Mouse (Mus musculus) midbrain, embryonic 13.5 days (tissue): Measurements from ENCODE around the gene Stx8. TPM values are rescaled to one million over a fixed set of nuclear protein-coding genes. Genes with fewer than 3 reads are reported as not detected.

Experiments used
- ATAC-seq: fragments of 200-750 bp; cut with Nextera tagmentation; 2 replicates; pipeline ENCODE4 v1.8.0; 2017; ENCODE audit warnings: mild to moderate bottlenecking, moderate TSS enrichment, moderate library complexity
- H3K27ac ChIP-seq: fragments of 300-500 bp; sonication (generic); 2 replicates; pipeline ENCODE4 v1.5.1; 2015; ENCODE audit warnings: inconsistent platforms, mild to moderate bottlenecking, moderate library complexity
- H3K27me3 ChIP-seq: fragments of 300-500 bp; sonication (generic); 2 replicates; pipeline ENCODE4 v1.6.1; 2015; ENCODE audit warnings: mild to moderate bottlenecking, inconsistent platforms
- H3K36me3 ChIP-seq: fragments of 300-500 bp; sonication (generic); 2 replicates; pipeline ENCODE4 v1.6.1; 2015; ENCODE audit warnings: mild to moderate bottlenecking, inconsistent platforms
- H3K4me1 ChIP-seq: fragments of 300-500 bp; sonication (generic); replicated peaks from 2 replicates; pipeline ENCODE4 v1.6.1; 2015; ENCODE audit warnings: inconsistent platforms
- H3K4me2 ChIP-seq: fragments of 300-500 bp; sonication (generic); replicated peaks from 2 replicates; pipeline ENCODE4 v1.6.1; 2015; ENCODE audit warnings: moderate library complexity, mild to moderate bottlenecking, inconsistent platforms
- H3K4me3 ChIP-seq: fragments of 300-500 bp; sonication (generic); replicated peaks from 2 replicates; pipeline ENCODE4 v1.5.1; 2015; ENCODE audit warnings: mild to moderate bottlenecking, inconsistent platforms
- H3K9ac ChIP-seq: fragments of 300-500 bp; sonication (generic); replicated peaks from 2 replicates; pipeline ENCODE4 v1.6.1; 2015; ENCODE audit warnings: mild to moderate bottlenecking, inconsistent platforms
- H3K9me3 ChIP-seq: fragments of 300-500 bp; sonication (generic); 2 replicates; pipeline ENCODE4 v1.6.1; 2016; ENCODE audit warnings: mild to moderate bottlenecking, inconsistent platforms
- WGBS: fragments of 180-500 bp; shearing (Covaris S2); methylation state at CpG from one replicate; pipeline ENCODE4 v1.1.7; 2015; 5-methylcytosine and 5-hydroxymethylcytosine counted together
- polyA plus RNA-seq: library from polyadenylated mRNA; unstranded; fragments of >200 nt; fragmentation: Nextera tagmentation; extraction: Ambion mirVana; gene quantifications from 2 replicates; pipeline ENCODE4 v1.2.1, GENCODE M21; 2015

The Stx8 gene
- polyA plus RNA-seq, 1 experiment from 2014 or later, result 67.4 TPM

GRCm38 (mm10) chr11:68142296-68142695 lies 176.3 kb downstream of the Stx8 start:
- WGBS, result 30% methylated on average over 8 of the region's 8 CpGs
- Histone ChIP-seq H3K4me1 (peaks cover 43% of the 10 kb centered on the region), H3K27ac (no peak overlapping the region), H3K4me3 (no peak overlapping the region), H3K27me3 (peaks cover 10% of the 10 kb centered on the region; the same call in 1 of the 2 replicates), H3K9ac (no peak overlapping the region), H3K4me2 (no peak overlapping the region), H3K9me3 (no peaks in the 10 kb centered on the region), H3K36me3 (no peaks in the 10 kb centered on the region)
- no peak for ATAC-seq

GRCm38 (mm10) chr11:68144235-68145065 lies 178.5 kb downstream of the Stx8 start:
- peak overlapping the region; percentile 85 for H3K27ac ChIP-seq
- no peaks in the 10 kb centered on the region for H3K9me3 ChIP-seq
- H3K9ac ChIP-seq, result no peak overlapping the region
- H3K4me2 ChIP-seq, result peak overlapping the region; percentile 28
- H3K4me3 ChIP-seq, result no peak overlapping the region
- ATAC-seq, result 0 out of 2 replicates have a peak, but pooled peaks have one; percentile 22
- H3K36me3 ChIP-seq, result no peaks in the 10 kb centered on the region
- peaks cover 54% of the 10 kb centered on the region for H3K4me1 ChIP-seq
- peaks cover 26% of the 10 kb centered on the region for H3K27me3 ChIP-seq
- WGBS, result 21% methylated on average over 13 of the region's 13 CpGs

- H3K4me1 ChIP-seq, result peaks cover 61% of the 10 kb centered on the region
- peak; percentile 11; the same call in 1 of the 2 replicates for ATAC-seq
Observed at GRCm38 (mm10) chr11:68145066-68145585, 179.1 kb downstream of the Stx8 start.

DNA sequence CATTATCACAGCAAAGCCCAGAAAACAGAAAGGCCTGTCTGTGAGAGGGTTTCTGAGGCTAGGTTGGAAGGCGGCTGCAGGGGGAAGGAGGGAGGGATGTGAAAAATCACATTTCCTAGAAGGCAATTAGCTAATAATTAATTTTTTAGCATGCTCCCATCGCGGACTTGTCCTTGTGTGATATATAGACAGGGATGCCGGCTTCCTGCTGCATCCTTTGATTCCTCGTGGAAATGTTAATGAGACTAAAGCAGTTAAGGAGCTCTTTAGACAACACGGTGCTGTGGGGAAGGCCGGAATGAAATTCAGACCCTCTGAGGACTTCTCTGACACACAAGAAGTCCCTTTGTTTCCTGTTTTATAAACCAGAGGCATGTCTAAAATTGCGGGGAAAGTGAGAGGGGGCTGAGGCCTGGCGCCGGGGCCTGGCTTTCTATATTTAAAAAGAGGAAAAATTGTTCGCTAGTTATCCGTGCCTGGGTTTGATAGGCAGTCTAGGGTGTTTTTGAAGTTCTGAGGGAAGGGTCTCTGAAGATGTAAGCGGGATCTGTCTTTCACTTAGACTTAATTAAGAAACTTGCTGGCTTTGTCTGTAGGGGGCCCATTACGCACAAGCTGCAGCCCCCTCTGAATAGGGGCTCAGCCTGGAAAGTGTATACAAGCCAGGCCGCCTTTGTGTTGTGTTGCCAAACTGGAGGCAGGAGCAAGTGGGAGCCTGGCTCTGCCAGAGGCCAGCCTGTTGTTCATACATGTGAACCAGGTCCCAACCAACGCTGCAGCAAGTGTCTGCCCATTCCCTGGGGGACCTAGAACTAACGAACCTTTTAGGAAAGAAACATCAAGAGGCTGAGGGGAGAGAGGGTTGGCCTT lies 179.8 kb downstream of the Stx8 start:
- Histone ChIP-seq H3K4me3 (no peak overlapping the region), H3K4me2 (peak overlapping the region; percentile 28), H3K4me1 (peaks cover 66% of the 10 kb centered on the region), H3K27ac (peak overlapping the region; percentile 85), H3K9me3 (no peaks in the 10 kb centered on the region), H3K36me3 (no peaks in the 10 kb centered on the region), H3K9ac (peak overlapping the region; percentile 28), H3K27me3 (peaks cover 29% of the 10 kb centered on the region)
- ATAC-seq, result peak; percentile 71
- 4% methylated on average over 17 of the region's 17 CpGs for WGBS

More at GRCm38 (mm10) chr11:68145066-68145585, 179.1 kb downstream of the Stx8 start:
- H3K36me3 ChIP-seq, result no peaks in the 10 kb centered on the region
- H3K9me3 ChIP-seq, result no peaks in the 10 kb centered on the region
- H3K27me3 ChIP-seq, result peaks cover 32% of the 10 kb centered on the region
- H3K4me3 ChIP-seq, result no peak overlapping the region
- peak overlapping the region; percentile 28 for H3K4me2 ChIP-seq
- peak overlapping the region; percentile 85 for H3K27ac ChIP-seq
- WGBS, result 8% methylated on average over 13 of the region's 13 CpGs
- H3K9ac ChIP-seq, result peak overlapping the region; percentile 28; the same call in 1 of the 2 replicates

- Histone ChIP-seq H3K27me3 (peaks cover 27% of the 10 kb centered on the region), H3K9ac (peak overlapping the region; percentile 28; the same call in 1 of the 2 replicates), H3K27ac (peak overlapping the region; percentile 85), H3K9me3 (no peaks in the 10 kb centered on the region), H3K36me3 (no peaks in the 10 kb centered on the region), H3K4me1 (peaks cover 73% of the 10 kb centered on the region), H3K4me3 (no peak overlapping the region), H3K4me2 (peak overlapping the region; percentile 28; the same call in 1 of the 2 replicates)
- peak; percentile 65 for ATAC-seq
- WGBS, result 8% methylated on average over 4 of the region's 4 CpGs
Observed at GRCm38 (mm10) chr11:68146456-68146851, 180.5 kb downstream of the Stx8 start.

DNA sequence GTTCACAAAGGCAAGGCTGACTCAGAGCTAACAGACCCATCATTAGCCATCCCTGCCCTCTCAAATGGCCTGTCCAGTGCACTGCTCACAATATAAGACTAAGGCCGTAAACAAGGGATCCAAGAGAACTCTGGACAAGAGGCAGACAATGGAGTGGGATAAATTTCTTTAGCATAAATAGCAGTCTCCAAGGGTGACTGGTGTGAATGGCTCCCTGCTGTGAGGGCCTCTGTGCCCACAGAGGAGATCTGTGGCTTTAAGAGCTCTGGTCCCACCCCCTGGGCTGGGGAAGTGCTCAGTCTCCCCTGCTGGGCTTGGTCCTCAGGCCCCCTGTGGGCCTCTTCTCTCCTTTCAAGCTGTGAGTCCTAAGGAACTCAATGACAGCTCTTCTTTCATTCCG lies 184.9 kb downstream of the Stx8 start:
- 12% methylated on average over 2 of the region's 2 CpGs for WGBS
- H3K27ac ChIP-seq, result peak overlapping the region; percentile 44
- H3K27me3 ChIP-seq, result peaks cover 28% of the 10 kb centered on the region
- no peaks in the 10 kb centered on the region for H3K9me3 ChIP-seq
- peak overlapping the region; percentile 1; the same call in 1 of the 2 replicates for H3K4me2 ChIP-seq
- H3K9ac ChIP-seq, result no peak overlapping the region
- H3K4me3 ChIP-seq, result no peak overlapping the region
- H3K36me3 ChIP-seq, result no peaks in the 10 kb centered on the region
- H3K4me1 ChIP-seq, result peaks cover 47% of the 10 kb centered on the region
- ATAC-seq, result peak; percentile 69

DNA sequence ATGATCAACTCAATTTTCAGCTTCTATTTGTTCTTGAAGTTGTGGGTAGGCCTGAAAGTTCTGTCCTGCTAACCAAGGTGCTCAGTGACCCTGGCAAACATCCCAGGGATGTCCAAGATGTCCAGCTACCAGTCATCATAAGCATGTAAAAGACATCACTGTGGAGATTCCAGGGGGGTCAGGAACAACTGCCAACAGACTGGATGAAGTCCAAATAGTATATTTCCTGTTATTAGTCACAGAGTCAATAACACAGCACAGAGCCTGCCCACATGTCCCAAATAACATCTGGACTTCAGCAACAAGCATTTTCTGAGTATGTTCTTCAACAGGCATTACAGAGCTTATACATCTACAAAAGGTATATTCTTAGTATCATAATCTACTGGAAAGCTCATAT lies 189.8 kb downstream of the Stx8 start:
- Histone ChIP-seq H3K36me3 (no peaks in the 10 kb centered on the region), H3K4me1 (peaks cover 22% of the 10 kb centered on the region), H3K9me3 (no peaks in the 10 kb centered on the region; the same call in 1 of the 2 replicates), H3K27ac (no peak overlapping the region), H3K4me2 (no peak overlapping the region), H3K9ac (no peak overlapping the region), H3K27me3 (peaks cover 14% of the 10 kb centered on the region), H3K4me3 (no peak overlapping the region)
- ATAC-seq, result no peak

- no peak overlapping the region for H3K27ac ChIP-seq
- peaks cover 10% of the 10 kb centered on the region for H3K27me3 ChIP-seq
- H3K36me3 ChIP-seq, result no peaks in the 10 kb centered on the region
- no peak overlapping the region for H3K9ac ChIP-seq
- no peaks in the 10 kb centered on the region; the same call in 1 of the 2 replicates for H3K9me3 ChIP-seq
- ATAC-seq, result no peak
- peaks cover 12% of the 10 kb centered on the region for H3K4me1 ChIP-seq
- H3K4me2 ChIP-seq, result no peak overlapping the region
- H3K4me3 ChIP-seq, result no peak overlapping the region
- WGBS, result 94% methylated on average over 3 of the region's 3 CpGs
Observed at GRCm38 (mm10) chr11:68158166-68158565, 192.2 kb downstream of the Stx8 start.

DNA sequence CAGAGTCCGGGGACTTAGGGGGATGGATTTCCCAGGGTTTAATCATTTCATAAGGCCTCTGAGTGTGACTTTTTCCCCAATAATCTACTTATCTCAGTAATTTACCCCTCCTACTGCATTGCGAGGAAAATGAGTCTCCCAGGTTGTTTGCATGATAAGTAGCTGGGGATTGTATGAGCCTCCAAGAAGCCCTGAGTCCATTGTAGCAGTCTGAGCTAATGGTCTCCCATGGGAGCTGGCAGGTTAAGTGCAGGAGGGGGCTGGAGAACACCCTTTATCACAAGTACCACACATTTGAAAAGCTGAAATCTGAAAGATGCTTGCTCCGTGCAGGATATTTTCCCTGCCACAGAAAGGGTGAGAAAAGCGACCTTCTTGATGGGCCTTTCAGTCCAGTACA lies 193.9 kb downstream of the Stx8 start:
- ATAC-seq, result peak; percentile 80
- H3K27ac ChIP-seq, result peak overlapping the region; percentile 64
- 22% methylated on average over 4 of the region's 4 CpGs for WGBS

GRCm38 (mm10) chr11:68164408-68164807 lies 198.4 kb downstream of the Stx8 start:
- Histone ChIP-seq H3K36me3 (no peaks in the 10 kb centered on the region), H3K27me3 (no peaks in the 10 kb centered on the region), H3K27ac (no peak overlapping the region), H3K4me2 (no peak overlapping the region), H3K9me3 (no peaks in the 10 kb centered on the region; the same call in 1 of the 2 replicates), H3K4me1 (peaks cover 20% of the 10 kb centered on the region), H3K9ac (no peak overlapping the region), H3K4me3 (no peak overlapping the region)
- ATAC-seq, result no peak
- 88% methylated on average over 5 of the region's 5 CpGs for WGBS

More for the DNA sequence above, 193.9 kb downstream of the Stx8 start:
- peaks cover 22% of the 10 kb centered on the region for H3K4me1 ChIP-seq
- H3K36me3 ChIP-seq, result no peaks in the 10 kb centered on the region
- no peaks in the 10 kb centered on the region; the same call in 1 of the 2 replicates for H3K9me3 ChIP-seq
- H3K27me3 ChIP-seq, result peaks cover 7% of the 10 kb centered on the region
- H3K9ac ChIP-seq, result no peak overlapping the region
- no peak overlapping the region for H3K4me3 ChIP-seq
- H3K4me2 ChIP-seq, result no peak overlapping the region

DNA sequence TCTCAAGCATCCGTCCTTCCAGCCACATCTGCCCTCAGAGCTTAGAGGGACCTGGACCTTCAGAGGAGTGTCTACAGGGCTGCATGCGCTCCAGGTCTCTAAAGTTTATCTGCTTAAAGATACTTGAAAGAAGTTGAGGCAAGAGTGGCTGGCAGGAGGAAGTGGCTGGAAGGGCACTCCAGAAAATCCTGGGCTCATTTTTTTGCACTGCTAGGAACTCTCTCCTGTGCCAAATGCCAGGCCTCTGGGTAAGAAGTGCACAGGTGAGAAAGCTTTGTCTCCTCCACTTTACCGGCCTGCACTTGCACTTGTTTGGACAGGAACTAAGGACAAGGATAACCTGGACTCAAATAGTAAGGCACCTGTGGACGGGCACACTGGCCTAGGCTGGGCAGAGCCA lies 202.4 kb downstream of the Stx8 start:
- Histone ChIP-seq H3K27me3 (no peaks in the 10 kb centered on the region), H3K36me3 (no peaks in the 10 kb centered on the region), H3K4me3 (no peak overlapping the region), H3K9me3 (no peaks in the 10 kb centered on the region), H3K9ac (no peak overlapping the region), H3K27ac (no peak overlapping the region), H3K4me1 (peaks cover 7% of the 10 kb centered on the region; the same call in 1 of the 2 replicates), H3K4me2 (no peak overlapping the region)
- ATAC-seq, result no peak
- 89% methylated on average over 4 of the region's 4 CpGs for WGBS
